Mouse (Mus musculus) spleen, embryonic (tissue): Measurements from ENCODE around the gene Pde6d.

Source experiments
- CTCF ChIA-PET: fragments of 350-600 bp; sonication (Branson Sonifier 250); formaldehyde crosslinking; loops from one replicate; lab custom pipeline; 2022; lab: Charles Lee

Gene Pde6d

GRCm38 (mm10) chr1:86526789-86527598 is 55.4 kb downstream of the Pde6d start:
- CTCF ChIA-PET, result interaction anchor here (1.0 to 1.1 kb wide), 2 partner anchors 21 to 23 kb away, joined by 3 to 15 read pairs; no protein-coding TSS in a partner anchor

GRCm38 (mm10) chr1:86526116-86526788 is 56.2 kb downstream of the Pde6d start, which contains the start of gene Ptma:
Gene Ptma (plus strand): TSS chr1:86526726.
- CTCF ChIA-PET, result interaction anchor here (1.0 to 1.1 kb wide), 2 partner anchors 21 to 22 kb away, joined by 3 to 15 read pairs; no protein-coding TSS in a partner anchor

- CTCF ChIA-PET, result interaction anchor here (1.7 kb wide), 1 partner anchor 10 kb away, joined by 9 read pairs; no protein-coding TSS in a partner anchor
Observed at GRCm38 (mm10) chr1:86525499-86526115, 56.8 kb downstream of the Pde6d start.

GRCm38 (mm10) chr1:86524619-86525498 is 57.6 kb downstream of the Pde6d start:
- CTCF ChIA-PET, result interaction anchor here (1.1 to 1.7 kb wide), 6 partner anchors 9 to 59 kb away, joined by 3 to 9 read pairs (median 4); no protein-coding TSS in a partner anchor

GRCm38 (mm10) chr1:86523776-86524618 is 58.4 kb downstream of the Pde6d start:
- CTCF ChIA-PET, result interaction anchor here (1.1 to 1.7 kb wide), 6 partner anchors 9 to 58 kb away, joined by 3 to 9 read pairs (median 4); no protein-coding TSS in a partner anchor

GRCm38 (mm10) chr1:86522286-86522871 is 60.0 kb downstream of the Pde6d start:
- CTCF ChIA-PET, result no interaction called here

DNA sequence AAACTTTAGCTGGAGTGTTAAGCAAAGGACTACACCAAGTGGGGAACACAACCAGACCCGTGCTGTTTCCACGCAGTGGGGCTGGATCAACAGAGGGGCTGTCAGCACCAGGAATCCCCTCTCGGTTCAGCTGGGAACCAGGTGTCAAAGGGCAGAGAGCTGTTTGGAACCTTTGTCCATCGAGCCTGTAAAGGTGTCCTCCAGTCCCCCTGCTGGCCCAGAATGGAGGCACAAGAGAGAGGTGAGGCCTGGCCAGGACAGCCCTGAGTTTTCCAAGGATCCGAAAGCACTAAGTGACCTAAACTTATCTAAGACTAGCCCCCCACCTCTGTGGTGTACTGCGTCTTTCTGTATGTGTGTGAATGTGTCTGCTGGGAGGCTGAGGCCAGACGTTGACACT is 62.1 kb downstream of the Pde6d start:
- CTCF ChIA-PET, result interaction anchor here (0.6 to 1.1 kb wide), 4 partner anchors 10 to 86 kb away, joined by 3 to 11 read pairs (median 4); no protein-coding TSS in a partner anchor

DNA sequence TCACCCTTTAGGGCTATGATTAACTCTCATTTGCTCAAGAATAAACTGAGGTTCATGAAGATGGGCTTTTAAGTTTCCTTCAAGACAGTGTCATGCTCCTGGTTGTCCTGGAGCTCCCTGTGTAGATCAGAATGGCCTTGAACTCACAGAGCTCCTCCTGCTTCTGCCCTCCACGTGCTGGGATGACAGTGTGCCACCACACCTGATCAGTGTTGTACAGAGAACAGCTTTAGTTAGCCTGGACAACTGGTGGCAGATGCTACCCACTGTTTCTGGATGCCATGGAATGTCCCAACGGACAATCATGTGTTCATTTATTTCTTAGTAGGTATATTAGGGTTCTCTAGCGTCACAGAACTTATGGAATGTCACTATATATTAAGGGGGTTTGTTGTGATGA is 65.4 kb downstream of the Pde6d start:
- CTCF ChIA-PET, result no interaction called here

DNA sequence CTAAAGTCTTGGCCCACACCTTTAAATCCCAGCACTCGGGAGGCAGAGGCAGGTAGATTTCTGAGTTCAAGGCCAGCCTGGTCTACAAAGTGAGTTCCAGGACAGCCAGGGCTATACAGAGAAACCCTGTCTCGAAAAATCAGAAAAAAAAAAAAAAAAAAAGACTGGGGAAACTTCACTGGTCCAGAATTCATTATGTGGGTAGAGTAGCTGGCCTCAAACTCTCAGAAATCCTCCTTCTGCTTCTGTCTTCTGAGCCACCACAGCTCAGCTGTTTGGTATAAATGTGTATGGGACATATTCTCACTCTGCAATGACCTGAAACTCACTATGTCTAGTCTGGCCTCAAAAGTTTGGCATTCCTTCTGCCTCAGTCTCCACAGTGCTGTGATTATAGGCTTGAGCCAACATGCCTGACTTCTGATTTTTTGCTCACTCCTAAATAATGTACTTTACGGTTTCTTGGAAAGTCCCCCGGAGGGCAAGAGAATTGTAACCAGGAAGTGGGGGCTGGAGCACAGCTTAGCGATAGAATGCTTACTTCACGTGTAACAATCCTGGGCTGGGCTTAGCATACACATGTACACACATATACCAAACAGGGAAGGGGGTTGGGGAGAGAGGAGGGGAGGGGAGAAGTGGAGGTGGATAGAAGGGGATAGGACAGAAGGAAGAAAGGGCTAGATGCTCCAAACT is 66.6 kb downstream of the Pde6d start:
- CTCF ChIA-PET, result interaction anchor here (0.6 to 1.5 kb wide), 5 partner anchors 9 to 78 kb away, joined by 3 to 10 read pairs (median 3); no protein-coding TSS in a partner anchor

DNA sequence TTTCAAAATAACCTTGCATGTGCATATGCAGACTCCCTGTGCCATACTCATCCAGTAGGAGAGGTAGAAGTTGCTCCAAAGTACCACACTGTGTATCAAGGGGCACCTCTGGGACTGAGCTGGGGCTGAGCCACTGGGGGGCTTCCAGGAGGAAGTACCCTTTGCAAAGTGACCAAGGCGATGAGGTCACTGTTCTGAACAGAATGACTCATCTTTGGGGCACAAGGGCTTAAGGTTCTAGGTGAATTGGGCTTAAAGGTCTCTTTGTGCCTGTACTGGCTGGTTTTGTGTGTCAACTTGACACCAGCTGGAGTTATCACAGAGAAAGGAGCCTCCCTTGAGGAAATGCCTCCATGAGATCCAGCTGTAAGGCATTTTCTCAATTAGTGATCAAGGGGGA is 69.4 kb downstream of the Pde6d start:
- CTCF ChIA-PET, result interaction anchor here (0.7 to 2.0 kb wide), 2 partner anchors 14 to 16 kb away, joined by 5 to 7 read pairs; no protein-coding TSS in a partner anchor

DNA sequence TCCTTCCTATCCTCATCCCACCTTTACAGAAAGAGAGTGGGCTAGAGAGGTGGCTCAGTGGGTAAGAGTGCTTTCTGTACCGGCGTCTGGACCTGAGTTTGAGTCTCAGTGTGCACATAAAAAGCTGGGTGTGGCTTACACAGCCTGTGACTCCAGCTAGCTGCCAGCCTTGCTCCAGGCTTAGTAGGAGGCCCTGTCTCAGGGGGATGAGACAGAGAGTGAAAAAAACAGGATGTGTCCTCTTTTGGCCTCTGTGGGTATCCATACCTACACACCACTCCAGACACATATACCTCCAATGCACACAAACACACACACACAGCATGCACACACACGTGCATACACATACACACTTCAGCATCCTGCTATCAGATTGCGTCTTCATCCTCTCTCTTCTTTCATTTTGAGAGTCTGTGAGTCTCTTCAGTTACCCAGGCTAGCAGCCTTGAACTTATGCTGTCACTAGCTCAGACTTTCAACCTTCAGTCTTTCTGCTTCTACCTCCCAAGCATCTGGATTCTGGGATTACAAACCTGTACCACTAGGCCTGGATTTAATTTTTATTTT is 70.2 kb downstream of the Pde6d start:
- CTCF ChIA-PET, result interaction anchor here (0.5 to 2.0 kb wide), 5 partner anchors 12 to 32 kb away, joined by 3 to 7 read pairs (median 4); no protein-coding TSS in a partner anchor

GRCm38 (mm10) chr1:86510676-86511441 is 71.6 kb downstream of the Pde6d start:
- CTCF ChIA-PET, result interaction anchor here (0.5 to 2.0 kb wide), 6 partner anchors 10 to 71 kb away, joined by 3 to 5 read pairs (median 4); no protein-coding TSS in a partner anchor

GRCm38 (mm10) chr1:86510266-86510665 is 72.2 kb downstream of the Pde6d start:
- CTCF ChIA-PET, result interaction anchor here (0.6 to 0.9 kb wide), 5 partner anchors 9 to 71 kb away, joined by 3 to 5 read pairs (median 4); no protein-coding TSS in a partner anchor

GRCm38 (mm10) chr1:86509410-86509809 is 73.0 kb downstream of the Pde6d start:
- CTCF ChIA-PET, result interaction anchor here (0.6 to 1.2 kb wide), 5 partner anchors 9 to 531 kb away, joined by 3 to 4 read pairs (median 4); no protein-coding TSS in a partner anchor

DNA sequence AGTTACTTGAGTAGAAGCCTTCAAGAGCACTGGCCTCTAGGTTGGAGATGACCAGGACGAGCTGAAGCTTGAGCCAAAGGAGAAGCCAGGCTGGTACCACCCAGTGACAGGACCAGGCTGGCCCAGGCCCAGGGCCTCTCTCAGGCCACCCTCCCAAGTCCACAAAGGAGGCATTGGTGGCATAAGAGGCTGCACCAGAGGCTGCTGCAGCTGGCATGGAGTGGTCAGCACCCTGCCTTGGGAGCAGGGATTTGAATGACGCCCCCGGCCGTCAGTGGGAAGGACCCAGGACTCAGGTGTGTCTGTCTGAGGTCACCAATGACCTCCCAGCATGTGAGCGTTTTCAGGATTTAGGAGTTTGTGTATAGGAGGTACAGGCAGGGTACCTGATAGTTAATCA is 74.6 kb downstream of the Pde6d start:
- CTCF ChIA-PET, result interaction anchor here (0.6 kb wide), 2 partner anchors 33 to 71 kb away, joined by 4 to 12 read pairs; no protein-coding TSS in a partner anchor

- CTCF ChIA-PET, result interaction anchor here (0.6 kb wide), 1 partner anchor 514 kb away, joined by 6 read pairs; no protein-coding TSS in a partner anchor
Observed at GRCm38 (mm10) chr1:86506420-86506819, 76.0 kb downstream of the Pde6d start.

GRCm38 (mm10) chr1:86505461-86505860 is 77.0 kb downstream of the Pde6d start:
- CTCF ChIA-PET, result interaction anchor here (1.3 kb wide), 2 partner anchors 21 to 23 kb away, joined by 8 to 15 read pairs; partner anchors contain the start of gene Ptma
